Mouse (Mus musculus): ENCODE data around the gene Gm42791.

- TF ChIP-seq GATA1 (IDR thresholded peaks at IDR 0.05; ENCODE audit: low read length): no peak
- TF ChIP-seq TAL1 (IDR thresholded peaks at IDR 0.05; ENCODE audit: low read length): no peak
Observed at GRCm38 (mm10) chr5:149032438-149032837, 37.5 kb upstream of the Gm42791 start.

Measured in erythroblast, embryonic 14.5 days (primary cell).